Mouse (Mus musculus) G1E (cell line): ENCODE measurements around the gene Pigp.

Experiments
- CTCF ChIP-seq: IDR thresholded peaks from 2 replicates; pipeline ENCODE4 v1.5.1; 2012; ENCODE audit warnings: low read depth, low read length, inconsistent platforms, mixed read lengths
- TAL1 ChIP-seq: conservative IDR thresholded peaks from 2 replicates; pipeline ENCODE4 v1.6.1; 2012; ENCODE audit warnings: low read depth, low read length, inconsistent platforms, mixed read lengths

GRCm38 (mm10) chr16:94412198-94412597 lies 40.6 kb upstream of the Pigp start:
- TF ChIP-seq CTCF (no peak), TAL1 (no peak)
